Mouse (Mus musculus): ENCODE measurements around the gene Tnfrsf25.

Tnfrsf25 gene

GRCm38 (mm10) chr4:152141521-152142135, 25.9 kb downstream of the Tnfrsf25 start:
- DNase-seq (ENCODE audit: low read depth, low spot score): no peak

GRCm38 (mm10) chr4:152143632-152144031, 27.9 kb downstream of the Tnfrsf25 start:
- no peak for DNase-seq (ENCODE audit: low read depth, low spot score)

- DNase-seq (ENCODE audit: low read depth, low spot score): no peak
Observed at GRCm38 (mm10) chr4:152145473-152145872, 29.7 kb downstream of the Tnfrsf25 start.

GRCm38 (mm10) chr4:152146033-152146827, 30.5 kb downstream of the Tnfrsf25 start:
- peak; percentile 70 for DNase-seq (ENCODE audit: low read depth, low spot score)

GRCm38 (mm10) chr4:152150546-152150945, 34.8 kb downstream of the Tnfrsf25 start:
- DNase-seq (ENCODE audit: low read depth, low spot score): no peak

GRCm38 (mm10) chr4:152151451-152151965, 35.8 kb downstream of the Tnfrsf25 start:
- DNase-seq (ENCODE audit: low read depth, low spot score): no peak

GRCm38 (mm10) chr4:152151966-152152544, 36.3 kb downstream of the Tnfrsf25 start, which contains the start of gene Espn:
Gene Espn, minus strand, starts transcription at chr4:152152371.
- peak; percentile 82 for DNase-seq (ENCODE audit: low read depth, low spot score)

- DNase-seq (ENCODE audit: low read depth, low spot score): peak; percentile 94
Observed at GRCm38 (mm10) chr4:152153771-152154177, 38.0 kb downstream of the Tnfrsf25 start.

- DNase-seq (ENCODE audit: low read depth, low spot score): no peak
Observed at GRCm38 (mm10) chr4:152155019-152155418, 39.3 kb downstream of the Tnfrsf25 start.

- DNase-seq (ENCODE audit: low read depth, low spot score): peak; percentile 72
Observed at GRCm38 (mm10) chr4:152157779-152158584, 42.2 kb downstream of the Tnfrsf25 start.

GRCm38 (mm10) chr4:152158585-152159284, 43.0 kb downstream of the Tnfrsf25 start, which contains the start of gene Hes2:
Gene Hes2, plus strand, starts transcription at chr4:152158867.
- DNase-seq (ENCODE audit: low read depth, low spot score): no peak

GRCm38 (mm10) chr4:152159285-152159678, 43.5 kb downstream of the Tnfrsf25 start:
- DNase-seq (ENCODE audit: low read depth, low spot score): no peak

- no peak for DNase-seq (ENCODE audit: low read depth, low spot score)
Observed at GRCm38 (mm10) chr4:152160748-152161147, 45.0 kb downstream of the Tnfrsf25 start.

- no peak for DNase-seq (ENCODE audit: low read depth, low spot score)
Observed at GRCm38 (mm10) chr4:152161601-152162000, 45.9 kb downstream of the Tnfrsf25 start.

GRCm38 (mm10) chr4:152162748-152163147, 47.0 kb downstream of the Tnfrsf25 start:
- DNase-seq (ENCODE audit: low read depth, low spot score): no peak

GRCm38 (mm10) chr4:152165036-152165931, 49.5 kb downstream of the Tnfrsf25 start:
- DNase-seq (ENCODE audit: low read depth, low spot score): peak; percentile 93

GRCm38 (mm10) chr4:152168052-152168451, 52.3 kb downstream of the Tnfrsf25 start:
- DNase-seq (ENCODE audit: low read depth, low spot score): no peak

- DNase-seq (ENCODE audit: low read depth, low spot score): no peak
Observed at GRCm38 (mm10) chr4:152169103-152169502, 53.4 kb downstream of the Tnfrsf25 start.
